Mouse (Mus musculus): ENCODE measurements at regions not wholly inside any gene's neighbourhood (a gene's known extent, or its start where the extent isn't known, plus 50 kb on each side); places are given as distances from the start of the nearest gene placed in this dataset.

DNA sequence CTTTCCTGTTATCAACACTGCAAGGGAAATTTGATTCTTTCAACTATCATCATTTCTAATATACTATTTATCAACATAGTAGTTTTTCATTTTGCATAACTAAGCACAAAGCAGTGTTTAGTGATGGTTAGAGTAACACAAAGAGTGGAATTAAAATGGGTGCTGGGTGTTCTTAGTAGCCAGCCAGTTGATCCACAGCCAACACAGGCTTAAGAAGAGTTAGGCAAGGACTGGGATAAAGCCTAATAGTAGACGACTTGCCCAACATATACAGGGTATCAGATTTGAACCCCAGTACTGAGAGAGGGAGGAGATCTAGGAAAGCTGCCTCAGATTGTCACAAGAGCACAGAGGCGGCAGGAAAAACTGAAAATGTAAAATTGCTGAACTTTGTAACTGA lies 160.2 kb upstream of the Gm765 start:
- TF ChIP-seq MYOD1 (IDR thresholded peaks at IDR 0.05; ENCODE audit: control insufficient read depth in 1 of 3, insufficient read length in 2 of 3, low read depth in 2 of 3) (no peak), MAX (IDR thresholded peaks at IDR 0.05; ENCODE audit: low read depth) (no peak), TCF12 (IDR thresholded peaks at IDR 0.05; ENCODE audit: insufficient read depth, poor library complexity, severe bottlenecking) (no peak), CEBPB (IDR thresholded peaks at IDR 0.05; ENCODE audit: insufficient read depth, poor library complexity, severe bottlenecking) (no peak), USF1 (IDR thresholded peaks at IDR 0.05; ENCODE audit: low read depth) (no peak), POLR2A (IDR thresholded peaks at IDR 0.05; ENCODE audit: insufficient read length, low read depth) (no peak)

Measured in myocyte (in vitro differentiated cells).